Mouse (Mus musculus) B cell, adult 2 months (primary cell): Measurements from ENCODE around the gene Trnp1.
A peak's percentile ranks its signal among the peaks of the same experiment; 100 is the strongest.

ENCODE experiments used
- DNase-seq, 2 experiments: peaks; one replicate each; pipeline ENCODE4 v3.0.0; 2022

Trnp1 gene

DNA sequence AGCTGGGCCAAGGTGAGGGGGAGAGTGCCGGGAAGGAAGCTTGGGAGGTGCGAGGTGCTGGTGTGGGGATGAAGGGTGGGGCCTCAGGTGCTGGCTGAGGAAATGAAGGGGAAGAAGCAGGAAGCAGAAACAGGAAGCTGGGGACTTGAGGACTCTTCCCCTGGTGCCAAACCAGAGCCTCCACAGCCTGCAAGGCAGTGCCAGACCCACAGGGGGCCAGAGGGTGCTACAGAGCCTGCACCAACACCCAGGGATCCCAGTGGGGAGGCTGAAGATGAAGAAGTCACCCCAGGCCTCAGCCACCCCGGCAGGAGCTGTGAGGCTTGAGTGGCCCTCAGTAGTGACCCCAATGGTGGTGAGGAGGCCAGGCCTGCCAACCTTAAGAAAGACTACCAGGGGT lies 40.3 kb downstream of the Trnp1 start:
- DNase-seq, result no peak

DNA sequence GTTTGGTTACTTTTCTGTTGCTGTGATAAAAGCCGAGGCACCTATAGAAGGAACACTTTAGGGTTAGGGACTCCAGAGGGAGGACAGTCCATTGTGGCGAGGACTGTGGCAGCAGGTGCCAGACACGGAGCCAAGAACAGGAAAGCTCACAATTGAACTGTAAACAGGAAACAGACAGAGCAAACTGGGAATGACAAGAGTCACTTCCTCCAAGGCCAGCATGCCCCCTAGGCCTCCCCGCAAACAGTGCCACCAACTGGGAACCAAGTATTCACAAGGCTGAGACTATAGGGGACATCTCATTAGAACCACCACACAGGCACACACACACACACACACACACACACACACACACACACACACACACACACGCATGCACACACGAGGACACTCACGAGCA lies 45.9 kb downstream of the Trnp1 start:
- no peak for DNase-seq

DNA sequence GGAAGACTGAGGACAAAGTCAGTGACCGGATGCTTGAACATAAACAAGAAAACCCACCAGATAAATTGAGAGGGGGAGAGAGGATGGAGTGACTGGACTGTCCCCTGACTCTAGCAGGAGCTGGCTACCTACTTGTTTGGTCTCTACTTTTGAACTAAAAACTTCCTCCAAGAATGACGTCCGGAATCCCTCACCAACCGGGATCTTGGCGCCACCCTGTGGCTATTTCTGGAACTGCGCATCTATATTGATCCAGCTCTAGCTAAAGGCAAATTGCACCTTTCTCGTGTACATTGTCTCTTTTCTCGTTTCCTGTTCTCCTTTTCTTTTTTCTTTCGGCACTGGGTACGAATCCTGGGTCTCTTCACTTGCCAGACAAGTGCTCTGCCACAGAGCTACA lies 46.8 kb downstream of the Trnp1 start:
- peak; percentile 91 to 92 for DNase-seq

DNA sequence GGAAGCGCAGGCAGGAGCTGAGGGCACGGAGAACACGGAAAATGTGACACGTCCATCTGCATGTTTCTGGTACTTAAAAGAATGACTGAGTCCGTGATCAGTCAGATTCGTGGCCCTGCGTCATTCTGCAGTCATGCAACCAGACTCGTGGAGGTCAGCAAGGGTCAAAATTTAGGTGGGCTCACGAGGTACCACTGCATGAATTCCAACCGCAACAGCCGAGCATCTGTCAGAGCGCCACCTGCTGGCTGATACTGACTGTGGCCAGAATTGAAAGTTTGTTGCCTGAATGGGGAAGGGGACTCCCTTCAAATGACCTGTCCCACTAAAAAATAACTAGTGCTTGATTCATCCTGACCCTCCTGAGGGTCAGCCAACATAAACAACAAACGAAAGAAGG lies 48.6 kb downstream of the Trnp1 start:
- peak; percentile 67 to 74 for DNase-seq

DNA sequence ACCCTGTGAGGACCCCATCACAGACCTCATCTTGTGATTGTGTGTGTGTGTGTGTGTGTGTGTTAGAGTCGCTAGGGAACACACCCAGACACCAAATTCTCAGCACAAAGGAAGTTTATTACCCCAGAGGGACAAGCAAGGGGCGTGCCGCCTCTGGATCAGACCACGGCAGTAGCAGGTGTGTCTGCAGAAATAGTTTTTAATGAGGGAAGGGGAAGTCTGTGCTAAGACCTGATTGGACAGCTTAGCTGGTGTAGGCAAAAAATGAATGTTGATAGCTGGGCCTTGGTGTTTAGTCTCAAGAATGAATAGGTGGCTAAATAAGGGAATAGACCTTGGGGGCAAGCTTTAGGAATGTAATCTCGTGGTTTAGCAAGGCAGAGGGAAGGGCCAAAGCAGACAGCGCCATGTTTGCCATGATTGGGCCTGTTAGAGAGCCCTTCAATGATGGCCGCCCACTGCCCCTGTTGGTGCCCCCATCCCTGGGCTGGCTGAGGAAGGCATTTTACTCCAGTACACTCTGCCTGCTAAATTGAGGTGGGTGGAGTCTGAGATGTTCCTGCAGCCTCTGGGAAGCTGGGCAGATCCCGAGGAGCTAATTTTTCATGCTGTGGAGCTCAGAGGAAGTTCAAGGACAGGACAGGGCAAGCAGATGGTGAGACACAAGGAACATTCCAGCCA lies 49.5 kb downstream of the Trnp1 start:
- DNase-seq, result no peak

DNA sequence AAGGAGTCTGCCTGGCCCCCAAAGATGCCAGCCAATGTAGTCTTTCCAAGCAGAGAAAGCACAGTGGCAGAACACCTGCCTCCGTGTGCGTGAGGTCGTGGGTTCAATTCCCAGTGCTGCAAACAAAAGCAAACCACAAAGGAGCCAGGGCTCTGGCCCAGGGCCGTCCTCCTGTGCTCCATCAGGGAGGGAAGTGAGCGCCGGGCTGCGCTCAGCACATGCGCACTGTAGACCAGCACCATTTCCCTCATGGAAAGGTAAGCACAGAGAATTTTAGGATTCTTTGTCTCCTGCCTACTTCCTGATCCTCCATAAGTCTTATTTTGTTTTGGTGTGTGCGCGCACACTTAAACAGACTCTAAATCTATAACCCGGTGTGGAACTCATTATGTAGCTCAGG lies 50.4 kb downstream of the Trnp1 start:
- no peak for DNase-seq

DNA sequence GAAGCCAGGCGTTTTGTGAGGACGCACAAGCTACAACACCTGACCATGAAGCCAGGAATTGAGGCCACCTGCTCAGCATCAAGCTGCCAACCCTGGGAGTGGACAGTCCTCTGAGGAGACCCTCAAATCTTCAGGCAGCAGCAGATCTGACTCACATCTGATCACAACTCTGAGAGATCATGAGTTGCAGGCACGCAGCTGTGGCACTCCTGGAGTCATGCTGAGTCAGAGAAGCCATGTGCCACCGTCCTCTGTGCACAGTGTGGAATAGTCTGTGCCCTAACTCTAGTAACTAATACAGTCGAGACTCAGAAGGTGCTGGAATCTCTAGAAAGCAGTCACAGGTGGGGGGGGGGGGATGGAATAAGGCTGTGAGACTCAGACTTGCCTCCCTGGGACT lies 51.0 kb downstream of the Trnp1 start:
- DNase-seq, result no peak

DNA sequence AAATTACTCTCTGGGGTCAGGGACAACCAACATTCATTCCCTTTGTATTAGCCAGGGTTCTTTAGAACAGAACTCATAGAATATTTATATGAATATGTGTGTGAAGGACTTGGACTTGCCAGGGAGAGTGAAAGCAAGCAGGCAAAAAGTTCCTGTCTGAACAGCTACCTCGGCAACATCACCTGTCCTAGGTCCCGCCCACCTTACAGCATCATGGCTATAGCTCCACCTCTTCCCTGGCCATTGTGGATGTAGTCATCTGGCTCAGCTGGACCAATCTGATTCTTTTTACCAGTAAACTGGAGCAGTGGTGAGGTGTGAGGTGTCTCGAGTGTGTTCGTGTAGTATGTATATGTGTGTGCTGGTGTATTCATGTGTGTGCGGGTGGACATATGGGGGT lies 52.6 kb downstream of the Trnp1 start:
- DNase-seq, result no peak

DNA sequence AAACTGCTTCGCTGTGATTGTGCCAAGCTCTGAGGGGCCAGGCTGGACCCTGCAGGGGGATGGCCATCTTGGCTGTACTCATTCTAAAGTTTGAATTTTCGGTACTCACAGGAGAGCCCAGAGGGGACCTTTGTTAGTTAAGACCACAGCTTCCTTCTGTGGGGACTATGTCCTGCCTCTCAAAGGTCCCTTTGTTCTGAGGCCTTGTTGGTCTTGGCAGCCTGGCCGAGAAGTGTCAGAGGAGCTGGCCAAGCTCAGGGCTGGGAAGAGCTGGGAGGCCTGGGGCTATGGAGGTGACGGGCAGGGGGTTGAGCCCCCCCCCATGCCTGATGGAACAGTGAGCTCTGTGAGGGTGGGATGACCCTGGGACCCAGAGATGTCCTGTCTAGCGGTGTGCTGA lies 55.3 kb downstream of the Trnp1 start:
- no peak for DNase-seq

DNA sequence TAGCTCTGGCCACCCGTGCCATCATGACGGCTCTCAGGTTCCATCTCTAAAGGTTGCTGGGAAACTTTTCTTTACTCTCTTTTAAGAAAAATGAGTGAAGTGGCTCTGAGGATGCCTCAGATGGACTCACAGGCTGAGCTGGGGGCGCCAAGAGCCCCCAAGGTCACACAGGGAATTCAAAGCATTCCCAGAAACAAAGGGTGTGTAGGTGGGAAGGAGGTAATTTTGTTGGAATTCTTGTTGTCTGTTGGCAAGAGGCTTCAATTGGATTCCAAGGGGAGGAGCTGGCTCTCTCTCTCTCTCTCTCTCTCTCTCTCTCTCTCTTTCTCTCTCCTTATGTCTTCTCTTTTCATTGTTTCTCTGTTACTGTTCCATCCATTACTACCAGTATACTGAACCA lies 56.2 kb downstream of the Trnp1 start:
- DNase-seq, result no peak
